Mouse (Mus musculus): ENCODE measurements at regions not wholly inside any gene's neighbourhood (a gene's known extent, or its start where the extent isn't known, plus 50 kb on each side); places are given as distances from the start of the nearest gene placed in this dataset.
"Not testable (repeated sequence)": the region's sequence is repeated elsewhere in the genome, so short reads cannot be mapped to it uniquely, and the experiment has no call there.

- no peak for TF ChIP-seq EP300 (IDR thresholded peaks at IDR 0.05; ENCODE audit: low read depth)
- no peak for TF ChIP-seq CTCF (IDR thresholded peaks at IDR 0.05; ENCODE audit: low read depth)
- no peak overlapping the region for H3K9ac ChIP-seq (replicated peaks)
- ATAC-seq (no peak), DNase-seq (no peak)
- H3K27me3 ChIP-seq (ENCODE audit: insufficient read depth, low read length) = no peaks in the 10 kb centered on the region
- 65% methylated on average over 3 of the region's 3 CpGs for WGBS (ENCODE audit: insufficient replicate concordance)
- no peaks in the 10 kb centered on the region for H3K4me1 ChIP-seq (ENCODE audit: insufficient read depth)
- H3K27ac ChIP-seq (ENCODE audit: low read depth) = no peak overlapping the region
- H3K4me3 ChIP-seq (ENCODE audit: low read depth, low read length) = no peak overlapping the region
- H3K36me3 ChIP-seq (replicated peaks; ENCODE audit: insufficient read depth, low read length) = no peaks in the 10 kb centered on the region
- H3K9me3 ChIP-seq (ENCODE audit: low read length) = no peaks in the 10 kb centered on the region
- no peak overlapping the region for H3K4me2 ChIP-seq (ENCODE audit: low read depth, low read length)
Measured at GRCm38 (mm10) chr14:104114182-104114581, 270.0 kb upstream of the Ednrb start.

GRCm38 (mm10) chr14:104113448-104113847, 269.2 kb upstream of the Ednrb start:
- Histone ChIP-seq H3K36me3 (replicated peaks; ENCODE audit: insufficient read depth, low read length) (no peaks in the 10 kb centered on the region), H3K9ac (replicated peaks) (no peak overlapping the region), H3K4me3 (ENCODE audit: low read depth, low read length) (no peak overlapping the region), H3K4me2 (ENCODE audit: low read depth, low read length) (no peak overlapping the region), H3K27me3 (ENCODE audit: insufficient read depth, low read length) (no peaks in the 10 kb centered on the region), H3K4me1 (ENCODE audit: insufficient read depth) (no peaks in the 10 kb centered on the region), H3K27ac (ENCODE audit: low read depth) (no peak overlapping the region), H3K9me3 (ENCODE audit: low read length) (no peaks in the 10 kb centered on the region)
- TF ChIP-seq CTCF (IDR thresholded peaks at IDR 0.05; ENCODE audit: low read depth) (no peak), EP300 (IDR thresholded peaks at IDR 0.05; ENCODE audit: low read depth) (no peak)
- DNase-seq (no peak), ATAC-seq (no peak)
- 86% methylated on average over 2 of the region's 2 CpGs for WGBS (ENCODE audit: insufficient replicate concordance)

GRCm38 (mm10) chr14:104086381-104086780, 242.2 kb upstream of the Ednrb start:
- Histone ChIP-seq H3K9me3 (ENCODE audit: low read length) (no peaks in the 10 kb centered on the region), H3K4me1 (ENCODE audit: insufficient read depth) (no peaks in the 10 kb centered on the region), H3K36me3 (replicated peaks; ENCODE audit: insufficient read depth, low read length) (no peaks in the 10 kb centered on the region), H3K9ac (replicated peaks) (no peak overlapping the region), H3K27me3 (ENCODE audit: insufficient read depth, low read length) (no peaks in the 10 kb centered on the region), H3K4me3 (ENCODE audit: low read depth, low read length) (no peak overlapping the region), H3K27ac (ENCODE audit: low read depth) (no peak overlapping the region), H3K4me2 (ENCODE audit: low read depth, low read length) (no peak overlapping the region)
- no peak for ATAC-seq
- TF ChIP-seq EP300 (IDR thresholded peaks at IDR 0.05; ENCODE audit: low read depth) (no peak), CTCF (IDR thresholded peaks at IDR 0.05; ENCODE audit: low read depth) (no peak)
- WGBS (ENCODE audit: insufficient replicate concordance) = 92% methylated on average over 2 of the region's 2 CpGs
- DNase-seq = no peak

- not testable (repeated sequence) for H3K4me3 ChIP-seq (ENCODE audit: low read depth, low read length); H3K36me3 ChIP-seq (replicated peaks; ENCODE audit: insufficient read depth, low read length); H3K9me3 ChIP-seq (ENCODE audit: low read length); H3K27me3 ChIP-seq (ENCODE audit: insufficient read depth, low read length); H3K9ac ChIP-seq (replicated peaks); DNase-seq; H3K4me1 ChIP-seq (ENCODE audit: insufficient read depth); ATAC-seq; H3K27ac ChIP-seq (ENCODE audit: low read depth); H3K4me2 ChIP-seq (ENCODE audit: low read depth, low read length)
- WGBS (ENCODE audit: insufficient replicate concordance) = 50% methylated on average over 1 of the region's 4 CpGs
Measured at GRCm38 (mm10) chr14:104064199-104064598, 220.0 kb upstream of the Ednrb start.

GRCm38 (mm10) chr14:104053697-104054096, 209.5 kb upstream of the Ednrb start:
- H3K4me1 ChIP-seq (ENCODE audit: insufficient read depth) = no peaks in the 10 kb centered on the region
- H3K4me2 ChIP-seq (ENCODE audit: low read depth, low read length) = no peak overlapping the region
- no peaks in the 10 kb centered on the region for H3K9me3 ChIP-seq (ENCODE audit: low read length)
- no peak for ATAC-seq
- H3K27me3 ChIP-seq (ENCODE audit: insufficient read depth, low read length) = no peaks in the 10 kb centered on the region
- no peak for DNase-seq
- H3K36me3 ChIP-seq (replicated peaks; ENCODE audit: insufficient read depth, low read length) = no peaks in the 10 kb centered on the region
- 73% methylated on average over 1 of the region's 1 CpGs for WGBS (ENCODE audit: insufficient replicate concordance)
- H3K4me3 ChIP-seq (ENCODE audit: low read depth, low read length) = no peak overlapping the region
- TF ChIP-seq EP300 (IDR thresholded peaks at IDR 0.05; ENCODE audit: low read depth) = no peak
- TF ChIP-seq CTCF (IDR thresholded peaks at IDR 0.05; ENCODE audit: low read depth) = no peak
- H3K9ac ChIP-seq (replicated peaks) = no peak overlapping the region
- no peak overlapping the region for H3K27ac ChIP-seq (ENCODE audit: low read depth)

- H3K4me2 ChIP-seq (ENCODE audit: low read depth, low read length) = no peak overlapping the region
- no peak overlapping the region for H3K4me3 ChIP-seq (ENCODE audit: low read depth, low read length)
- H3K9me3 ChIP-seq (ENCODE audit: low read length) = no peaks in the 10 kb centered on the region
- H3K4me1 ChIP-seq (ENCODE audit: insufficient read depth) = no peaks in the 10 kb centered on the region
- H3K9ac ChIP-seq (replicated peaks) = no peak overlapping the region
- 9% methylated on average over 13 of the region's 13 CpGs for WGBS (ENCODE audit: insufficient replicate concordance)
- H3K27me3 ChIP-seq (ENCODE audit: insufficient read depth, low read length) = no peaks in the 10 kb centered on the region
- no peak overlapping the region for H3K27ac ChIP-seq (ENCODE audit: low read depth)
- peak; percentile 83 for TF ChIP-seq CTCF (IDR thresholded peaks at IDR 0.05; ENCODE audit: low read depth)
- no peak for TF ChIP-seq EP300 (IDR thresholded peaks at IDR 0.05; ENCODE audit: low read depth)
- peak; percentile 56 for DNase-seq
- H3K36me3 ChIP-seq (replicated peaks; ENCODE audit: insufficient read depth, low read length) = no peaks in the 10 kb centered on the region
- peak; percentile 31; the same call in 1 of the 2 replicates for ATAC-seq
Measured at GRCm38 (mm10) chr14:104038628-104039325, 194.6 kb upstream of the Ednrb start.

- Histone ChIP-seq H3K4me1 (ENCODE audit: insufficient read depth) (no peaks in the 10 kb centered on the region), H3K9ac (replicated peaks) (no peak overlapping the region), H3K4me2 (ENCODE audit: low read depth, low read length) (no peak overlapping the region), H3K36me3 (replicated peaks; ENCODE audit: insufficient read depth, low read length) (no peaks in the 10 kb centered on the region), H3K4me3 (ENCODE audit: low read depth, low read length) (no peak overlapping the region), H3K27me3 (ENCODE audit: insufficient read depth, low read length) (no peaks in the 10 kb centered on the region), H3K9me3 (ENCODE audit: low read length) (no peaks in the 10 kb centered on the region), H3K27ac (ENCODE audit: low read depth) (no peak overlapping the region)
- 41% methylated on average over 1 of the region's 1 CpGs for whole genome bisulfite sequencing (ENCODE audit: insufficient replicate concordance)
- DNase-seq = no peak
- ATAC-seq = no peak
- no peak for TF ChIP-seq EP300 (IDR thresholded peaks at IDR 0.05; ENCODE audit: low read depth)
- TF ChIP-seq CTCF (IDR thresholded peaks at IDR 0.05; ENCODE audit: low read depth) = peak; percentile 46
Measured at GRCm38 (mm10) chr14:104033606-104034005, 189.4 kb upstream of the Ednrb start.

All from liver, postnatal 0 days (tissue).